Mouse (Mus musculus): Measurements from ENCODE around the gene Oas3. TPM values are rescaled to one million over a fixed set of nuclear protein-coding genes. Genes with fewer than 3 reads are reported as not detected.

The Oas3 gene
- total RNA-seq, 2 experiments from 2014 or later = not detected

Other genes starting within 250 kb of the Oas3 start
- 10 to 100 TPM; 35.0 to 36.4 TPM for gene Tpcn1, start 189.0 kb downstream of the Oas3 start, total RNA-seq (2021)
- gene Iqcd, start 188.6 kb downstream of the Oas3 start, total RNA-seq (2021) = 1 to 10 TPM in 1 of 2 experiments, under 1 TPM in 1; 0.35 to 1.2 TPM
- 10 to 100 TPM; 29.1 to 29.6 TPM for gene Rita1, start 165.1 kb downstream of the Oas3 start, total RNA-seq (2021)
- 10 to 100 TPM; 34.4 to 39.5 TPM for gene Ddx54, start 164.9 kb downstream of the Oas3 start, total RNA-seq (2021)
- under 1 TPM in 1 of 2 experiments, not detected in 1; 0.77 TPM for gene Cfap73, start 143.4 kb downstream of the Oas3 start, total RNA-seq (2021)
- 10 to 100 TPM; 91.6 to 92.0 TPM for gene Rasal1, start 128.8 kb downstream of the Oas3 start, total RNA-seq (2021)
- 10 to 100 TPM; 70.7 TPM for gene Dtx1, start 65.7 kb downstream of the Oas3 start, total RNA-seq (2021)
- under 1 TPM in 1 of 2 experiments, not detected in 1; 0.30 TPM for gene Oas2, start 27.8 kb downstream of the Oas3 start, total RNA-seq (2021)
- gene Oas1e, start 17.9 kb upstream of the Oas3 start, total RNA-seq (2021) = not detected
- under 1 TPM in 1 of 2 experiments, not detected in 1; 0.27 TPM for gene Oas1c, start 34.9 kb upstream of the Oas3 start, total RNA-seq (2021)
- not detected for gene Oas1f, start 69.7 kb upstream of the Oas3 start, total RNA-seq (2021)
- not detected for gene Oas1h, start 83.8 kb upstream of the Oas3 start, total RNA-seq (2021)
- gene Oas1g, start 110.0 kb upstream of the Oas3 start, total RNA-seq (2021) = not detected
- gene Oas1a, start 129.9 kb upstream of the Oas3 start, total RNA-seq (2021) = not detected
- gene Oas1d, start 136.9 kb upstream of the Oas3 start, total RNA-seq (2021) = not detected
- gene Rph3a, start 232.4 kb upstream of the Oas3 start, total RNA-seq (2021) = 100 to 1,000 TPM; 207 to 220 TPM

Measured in layer of hippocampus, postnatal 36 days (tissue).